Mouse (Mus musculus) right cerebral cortex, adult 2 months (tissue): Measurements from ENCODE around the gene Ccdc17.

ENCODE experiments used
- DNase-seq, 2 experiments: peaks; one replicate each; pipeline ENCODE4 v3.0.0; 2021 to 2022; ENCODE audit warnings: low spot score in 2 of 2

Ccdc17 gene

DNA sequence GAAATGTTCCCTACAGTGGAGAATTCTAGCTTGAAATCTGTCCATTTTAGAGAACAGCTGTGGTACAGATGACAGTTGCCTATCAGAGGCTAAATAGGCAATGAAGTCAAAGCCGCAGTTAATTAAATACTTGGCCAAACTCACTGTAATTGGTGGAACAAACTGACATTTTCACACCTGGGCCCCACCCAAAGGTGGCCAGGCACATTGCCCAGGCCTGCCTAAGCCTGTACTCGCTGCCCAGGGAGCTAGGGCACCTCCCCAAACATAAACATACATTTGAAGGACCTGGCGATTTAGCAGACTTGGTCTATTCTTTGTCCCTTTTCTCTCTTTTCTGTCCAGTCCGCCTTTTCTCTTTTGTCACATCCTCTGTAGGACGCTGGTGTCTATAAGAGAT, at the start of gene Ccdc17:
Gene Ccdc17 (plus strand): TSS at position 276 of the 400 bp plus-strand sequence.
- no peak for DNase-seq

- no peak for DNase-seq
Measured at GRCm38 (mm10) chr4:116550432-116550831, 46.0 kb upstream of the Ccdc17 start.

DNA sequence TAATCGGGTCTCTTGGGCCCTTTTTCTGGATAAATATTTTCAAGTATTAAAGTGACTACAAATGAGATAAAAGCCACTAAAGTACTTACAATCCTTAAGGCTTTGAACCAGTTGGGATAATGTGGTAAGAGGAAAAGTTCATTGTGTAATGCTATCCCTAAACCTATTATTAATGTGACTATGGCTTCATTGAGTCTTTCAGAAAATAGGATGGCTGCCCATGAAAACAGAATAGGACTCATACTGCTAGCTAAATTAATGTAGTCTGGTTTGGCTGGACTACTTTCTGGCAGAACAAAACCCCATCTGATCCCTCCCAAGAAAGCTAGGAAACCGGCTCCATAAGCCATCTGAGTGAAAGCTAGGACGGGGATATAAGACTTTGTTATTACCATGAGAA, 43.4 kb upstream of the Ccdc17 start:
- no peak for DNase-seq

GRCm38 (mm10) chr4:116555413-116556300, 40.8 kb upstream of the Ccdc17 start, which contains the start of gene Tmem69:
Tmem69 (minus strand) TSS chr4:116555936.
- peak; percentile 83 to 89 for DNase-seq

DNA sequence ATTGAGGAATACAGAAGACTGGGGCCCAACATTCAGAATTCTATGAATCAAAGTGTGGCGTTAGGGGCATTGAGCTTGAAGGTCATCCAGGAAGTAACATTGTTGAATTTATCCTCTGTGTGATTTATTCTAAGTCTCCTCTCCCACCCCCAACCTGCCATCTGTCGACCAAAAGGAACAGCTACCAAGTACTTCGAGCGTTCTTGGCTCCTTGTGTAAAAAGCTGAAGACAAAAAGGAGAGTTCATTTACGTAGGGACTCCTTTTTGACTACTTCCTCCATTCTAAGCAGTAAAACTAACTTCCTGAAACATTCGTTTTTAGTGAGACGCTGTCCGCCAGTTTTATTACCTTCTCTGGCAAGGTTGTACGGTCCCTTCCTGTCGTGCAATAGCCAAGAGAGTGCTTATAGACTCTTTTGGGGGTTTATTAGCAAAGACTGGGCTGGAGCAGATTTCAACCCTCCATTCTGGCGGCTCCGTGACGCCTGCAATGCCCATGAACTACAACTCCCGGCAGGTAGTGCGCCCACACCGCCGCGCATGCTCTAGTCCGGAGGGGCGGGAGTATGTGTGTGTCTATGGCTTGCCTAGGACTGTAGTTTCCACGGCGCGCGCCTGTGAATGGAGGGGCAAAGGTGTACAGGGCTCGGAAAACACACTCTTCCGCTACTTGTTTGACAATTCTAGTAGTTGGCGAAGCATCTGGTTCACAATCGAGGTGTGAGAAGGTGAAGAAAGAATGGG, 39.7 kb upstream of the Ccdc17 start:
- peak; percentile 94 to 96 for DNase-seq

DNA sequence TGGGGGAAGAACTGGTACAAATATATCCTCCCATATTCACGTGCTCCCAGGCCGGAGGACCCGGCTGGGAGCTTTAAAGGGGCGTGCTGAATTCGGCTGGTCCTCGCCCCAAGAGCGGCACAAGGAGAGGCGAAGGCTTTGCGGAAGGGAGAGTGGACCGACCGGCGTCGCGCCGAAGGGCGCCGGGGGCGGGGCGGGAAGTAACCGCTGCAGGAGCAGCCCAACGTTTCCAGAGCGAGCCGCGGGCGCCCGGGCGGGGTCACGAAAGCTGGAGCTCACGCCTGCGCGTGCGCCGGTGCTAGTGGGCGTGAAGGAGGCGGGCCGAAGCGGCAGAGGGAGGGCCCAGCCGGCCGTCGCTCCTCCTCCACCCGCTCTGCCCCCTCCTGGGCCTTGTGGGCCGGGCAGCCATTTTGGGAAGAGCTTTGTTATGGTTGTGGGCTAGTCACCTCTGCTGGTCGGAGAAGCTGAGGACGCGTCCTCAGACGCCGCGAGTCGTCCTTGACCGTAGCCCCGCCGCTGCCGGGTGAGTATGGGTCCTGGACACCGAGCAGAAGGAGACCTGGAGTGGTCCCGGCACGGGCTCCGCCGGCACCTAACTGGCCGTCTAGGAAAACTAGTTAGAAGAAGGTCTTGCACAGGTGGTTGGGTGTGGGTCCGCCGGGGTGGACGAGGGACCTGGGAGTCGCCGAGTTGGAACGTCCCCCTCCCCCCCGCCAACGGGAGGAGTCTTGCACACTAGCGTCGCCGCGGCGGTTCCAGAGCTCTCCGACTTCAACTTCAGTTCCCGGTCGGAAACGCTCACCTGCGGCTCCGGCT, 38.9 kb upstream of the Ccdc17 start, which contains the start of gene Gpbp1l1:
Gene Gpbp1l1 (plus strand): TSS at position 353 of the 816 bp plus-strand sequence.
- DNase-seq: peak; percentile 96

GRCm38 (mm10) chr4:116558151-116558882, 38.1 kb upstream of the Ccdc17 start:
- DNase-seq: no peak

DNA sequence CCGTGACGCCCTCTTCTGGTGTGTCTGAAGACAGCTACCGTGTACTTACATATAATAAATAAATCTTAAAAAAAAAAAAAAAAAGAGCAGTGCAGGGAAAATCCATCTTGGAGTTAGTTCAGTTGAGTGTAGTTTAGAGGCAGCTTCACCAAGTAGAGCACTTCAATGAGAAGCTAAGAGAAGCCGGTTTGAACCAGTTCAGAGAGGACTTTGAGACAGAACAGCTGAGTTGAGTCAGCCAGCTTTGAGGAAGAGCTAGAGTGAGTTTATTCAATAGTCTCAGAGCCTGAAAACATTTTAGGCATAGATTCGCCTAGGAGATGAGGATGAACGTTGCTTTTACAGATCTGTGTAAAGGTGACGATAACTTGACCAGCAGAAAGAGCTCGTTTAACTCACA, 661 bp upstream of the Ccdc17 start:
- DNase-seq: no peak

DNA sequence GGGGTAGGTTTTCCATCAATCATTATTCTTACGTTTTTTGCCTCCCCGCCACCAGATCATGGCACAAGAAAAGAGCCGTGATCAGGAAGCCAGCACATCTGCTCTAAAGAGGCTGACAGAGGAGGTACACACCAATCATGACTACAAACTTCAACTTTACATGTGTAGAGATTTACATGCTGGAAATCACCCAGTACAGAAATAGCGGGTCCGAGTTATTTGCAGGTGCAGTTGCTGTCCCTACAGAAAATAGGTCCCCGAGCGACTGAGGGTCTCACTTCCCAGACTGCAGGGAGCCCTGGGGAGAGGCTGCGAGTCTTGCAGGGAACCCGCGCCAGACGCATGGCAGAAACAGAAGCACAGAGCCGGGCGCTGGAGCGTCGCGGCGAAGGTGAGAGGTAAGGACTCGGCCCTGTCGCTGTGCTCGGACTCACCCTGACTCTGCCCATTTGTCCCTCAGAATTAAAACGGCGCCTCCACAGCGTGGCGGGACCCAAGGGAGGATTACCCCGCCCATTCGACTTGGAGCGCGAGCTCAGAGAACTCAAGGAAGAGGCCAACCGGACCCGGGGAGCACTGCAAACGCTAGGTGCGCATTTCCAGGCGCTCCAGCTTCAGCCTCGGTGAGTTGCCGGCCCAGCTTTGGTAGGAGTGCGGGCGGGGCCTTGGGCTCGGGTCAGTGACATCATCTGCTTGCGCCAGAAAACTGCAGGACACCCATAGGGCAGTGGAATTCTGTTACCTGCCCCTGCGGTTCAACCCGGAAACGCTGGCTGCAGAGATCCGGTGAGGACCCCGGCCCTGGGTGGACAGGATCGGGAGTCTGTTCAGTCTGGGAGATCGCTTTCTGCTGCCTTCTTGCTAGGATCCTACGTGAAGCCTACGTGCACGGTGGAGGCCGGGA, 776 bp downstream of the Ccdc17 start:
- DNase-seq: peak; percentile 91 to 93

- DNase-seq: no peak
Measured at GRCm38 (mm10) chr4:116612621-116613020, 16.2 kb downstream of the Ccdc17 start.

- no peak for DNase-seq
Measured at GRCm38 (mm10) chr4:116615237-116615636, 18.8 kb downstream of the Ccdc17 start.

- no peak for DNase-seq
Measured at GRCm38 (mm10) chr4:116624831-116625230, 28.4 kb downstream of the Ccdc17 start.

DNA sequence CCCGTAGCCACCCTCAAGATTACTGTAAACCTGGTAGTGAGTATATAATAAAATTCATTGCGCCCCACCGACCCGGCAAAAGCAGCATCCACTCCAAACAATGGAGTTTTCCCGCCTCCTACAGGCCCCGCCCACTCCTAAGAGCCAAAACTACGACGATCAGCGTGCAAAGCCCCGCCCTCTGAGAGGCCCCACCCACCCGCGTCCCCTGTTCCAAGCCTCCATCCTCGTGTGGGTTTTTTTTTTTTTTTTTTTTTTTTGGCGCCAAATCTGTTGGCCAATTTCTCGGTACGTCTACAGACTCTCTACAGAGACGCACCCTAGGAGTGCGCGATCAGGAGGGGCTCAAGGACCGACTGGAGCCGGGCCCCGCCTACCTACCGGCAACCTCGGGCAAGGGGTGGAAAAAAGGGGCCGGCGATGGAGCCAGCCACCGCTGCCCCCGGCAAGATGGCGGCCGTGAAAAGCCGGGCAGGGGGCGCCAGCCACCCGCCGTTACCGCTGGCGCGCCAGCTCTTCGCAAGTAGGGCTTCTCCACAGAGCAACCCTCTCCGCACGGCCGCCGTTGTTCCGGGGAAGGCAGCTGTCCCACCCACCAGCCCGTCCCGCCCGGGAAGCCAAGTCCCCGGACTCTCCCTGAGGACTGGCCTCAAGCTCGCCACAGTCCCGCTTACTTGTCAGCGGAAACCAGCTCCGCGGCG, 30.4 kb downstream of the Ccdc17 start:
- peak; percentile 39 to 54 for DNase-seq

GRCm38 (mm10) chr4:116627359-116627716, 30.9 kb downstream of the Ccdc17 start:
- DNase-seq: peak; percentile 87 to 92

DNA sequence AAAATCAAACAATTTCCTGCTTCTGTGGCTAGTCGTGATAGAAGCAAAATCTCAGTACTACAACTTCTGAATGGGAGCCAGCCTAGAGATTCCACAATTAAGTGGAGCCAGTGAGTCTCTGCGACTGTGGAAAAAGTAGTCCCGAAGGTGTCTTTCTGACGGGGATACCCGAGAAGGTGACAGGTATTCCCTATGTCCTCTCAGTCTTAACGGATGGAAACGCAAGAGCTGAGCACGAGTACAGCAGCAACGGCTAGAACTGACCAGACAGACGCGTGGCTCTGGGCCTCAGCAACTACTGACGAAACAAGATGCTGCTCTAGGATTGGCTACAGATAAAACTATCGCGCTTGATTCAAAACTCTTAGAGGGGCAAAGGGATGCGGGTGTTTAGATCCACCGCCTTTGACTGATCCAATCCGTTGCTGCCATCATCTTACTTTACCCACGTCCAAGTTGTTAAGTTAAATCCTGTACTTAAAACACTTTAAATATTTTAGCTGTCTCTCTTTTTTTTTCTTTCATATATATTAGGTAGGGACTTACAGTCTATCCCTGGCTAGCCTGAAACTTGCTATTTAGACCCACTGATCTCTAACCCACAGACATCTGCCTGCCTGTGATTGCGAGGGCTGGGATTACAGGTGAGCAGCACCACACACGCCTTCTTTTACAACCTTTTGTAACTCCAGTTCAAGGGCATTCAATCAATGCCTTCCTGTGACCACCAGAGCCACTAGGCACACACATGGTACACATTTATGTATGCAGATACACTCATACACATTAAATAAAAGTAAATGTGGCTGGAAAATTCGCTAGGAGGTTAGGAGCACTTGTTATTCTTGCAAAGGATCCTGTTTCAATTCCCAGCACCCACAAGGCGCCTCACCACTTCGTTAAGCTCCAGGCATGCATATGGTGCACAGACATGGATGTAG, 31.5 kb downstream of the Ccdc17 start, which contains the start of gene Nasp:
Gene Nasp (minus strand): TSS at position 220 of the 941 bp plus-strand sequence.
- DNase-seq: peak; percentile 79 to 90

DNA sequence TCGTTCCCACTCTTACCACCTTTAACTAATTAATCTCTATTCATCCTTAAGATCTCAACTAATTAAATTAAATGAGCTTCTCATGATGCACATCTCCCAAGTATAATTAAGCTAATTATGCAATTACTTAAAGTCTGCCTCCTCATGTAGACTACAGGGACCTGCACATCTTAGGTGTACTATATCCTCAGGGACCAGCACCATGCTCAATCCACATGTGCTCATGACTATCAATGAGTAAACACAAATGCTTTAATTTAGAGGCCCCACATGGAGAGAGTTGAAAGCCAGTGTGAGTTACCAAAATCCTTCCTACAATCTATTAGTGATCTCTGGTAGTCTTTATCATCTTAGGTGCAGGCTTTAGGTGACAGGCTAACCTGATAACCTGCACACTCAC, 38.7 kb downstream of the Ccdc17 start:
- DNase-seq: no peak

DNA sequence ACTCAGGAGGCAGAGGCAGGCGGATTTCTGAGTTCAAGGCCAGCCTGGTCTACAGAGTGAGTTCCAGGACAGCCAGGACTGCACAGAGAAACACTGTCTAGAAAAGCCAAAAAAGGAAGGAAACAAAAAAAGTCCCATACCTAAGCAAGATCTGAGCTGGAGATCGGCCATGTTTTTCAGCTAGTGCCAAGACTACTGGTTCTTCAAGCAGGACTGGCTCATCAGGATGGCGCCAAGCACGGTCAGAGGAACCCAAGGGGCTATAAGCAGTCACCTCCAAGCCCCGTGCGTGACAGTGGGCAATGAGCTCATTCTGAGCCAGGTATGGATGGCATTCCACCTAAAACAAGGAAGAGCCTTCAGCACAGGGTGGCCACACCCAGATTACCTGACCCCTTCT, 42.4 kb downstream of the Ccdc17 start:
- DNase-seq: no peak

- no peak for DNase-seq
Measured at GRCm38 (mm10) chr4:116642071-116642470, 45.6 kb downstream of the Ccdc17 start.
